Mouse (Mus musculus) neural tube, embryonic 15.5 days (tissue): ENCODE results near the gene Nfkb1. TPM values are rescaled to one million over a fixed set of nuclear protein-coding genes. Genes with fewer than 3 reads are reported as not detected.

ENCODE experiments used
- ATAC-seq: fragments of 200-750 bp; cut with Nextera tagmentation; 2 replicates; pipeline ENCODE4 v1.8.0; 2017; ENCODE audit warnings: mild to moderate bottlenecking, moderate TSS enrichment, moderate library complexity; ENCODE audit not compliant: low FRiP score
- H3K27ac ChIP-seq: fragments of 300-500 bp; sonication (generic); replicated peaks from 2 replicates; pipeline ENCODE4 v1.5.1; 2015; ENCODE audit warnings: mild to moderate bottlenecking, inconsistent platforms
- H3K27me3 ChIP-seq: fragments of 300-500 bp; sonication (generic); replicated peaks from 2 replicates; pipeline ENCODE4 v1.6.1; 2015; ENCODE audit warnings: inconsistent platforms
- H3K36me3 ChIP-seq: fragments of 300-500 bp; sonication (generic); 2 replicates; pipeline ENCODE4 v1.6.1; 2015; ENCODE audit warnings: inconsistent platforms
- H3K4me1 ChIP-seq: fragments of 300-500 bp; sonication (generic); 2 replicates; pipeline ENCODE4 v1.6.1; 2015; ENCODE audit warnings: inconsistent platforms
- H3K4me2 ChIP-seq: fragments of 300-500 bp; sonication (generic); 2 replicates; pipeline ENCODE4 v1.6.1; 2015; ENCODE audit warnings: inconsistent platforms, mild to moderate bottlenecking, moderate library complexity
- H3K4me3 ChIP-seq: fragments of 300-500 bp; sonication (generic); replicated peaks from 2 replicates; pipeline ENCODE4 v1.5.1; 2015; ENCODE audit warnings: mild to moderate bottlenecking, inconsistent platforms
- H3K9ac ChIP-seq: fragments of 300-500 bp; sonication (generic); replicated peaks from 2 replicates; pipeline ENCODE4 v1.6.1; 2015; ENCODE audit warnings: mild to moderate bottlenecking, inconsistent platforms
- H3K9me3 ChIP-seq: fragments of 300-500 bp; sonication (generic); replicated peaks from 2 replicates; pipeline ENCODE4 v1.6.1; 2016; ENCODE audit warnings: inconsistent platforms
- WGBS: fragments of 180-500 bp; shearing (Covaris S2); methylation state at CpG from one replicate; pipeline ENCODE4 v1.1.7; 2015; ENCODE audit warnings: mixed read lengths; 5-methylcytosine and 5-hydroxymethylcytosine counted together
- polyA plus RNA-seq: library from polyadenylated mRNA; unstranded; fragments of >200 nt; fragmentation: Nextera tagmentation; extraction: Ambion mirVana; gene quantifications from 2 replicates; pipeline ENCODE4 v1.2.1, GENCODE M21; 2015

Gene Nfkb1
- polyA plus RNA-seq, 1 experiment from 2014 or later: 7.7 TPM

- Histone ChIP-seq H3K4me2 (no peak overlapping the region), H3K27ac (no peak overlapping the region), H3K9ac (no peak overlapping the region), H3K27me3 (no peaks in the 10 kb centered on the region), H3K4me3 (no peak overlapping the region), H3K9me3 (no peaks in the 10 kb centered on the region), H3K4me1 (peaks cover 10% of the 10 kb centered on the region), H3K36me3 (no peaks in the 10 kb centered on the region)
- ATAC-seq: no peak
- WGBS: 83% methylated on average over 6 of the region's 6 CpGs
These were observed 11.0 kb downstream of the Nfkb1 start for GRCm38 (mm10) chr3:135680213-135680843.

- Histone ChIP-seq H3K4me2 (no peak overlapping the region), H3K4me3 (no peak overlapping the region), H3K9me3 (no peaks in the 10 kb centered on the region), H3K36me3 (no peaks in the 10 kb centered on the region), H3K27me3 (no peaks in the 10 kb centered on the region), H3K9ac (no peak overlapping the region), H3K27ac (no peak overlapping the region), H3K4me1 (peaks cover 29% of the 10 kb centered on the region)
- 83% methylated on average over 5 of the region's 5 CpGs for WGBS
- ATAC-seq: no peak
These were observed 14.3 kb downstream of the Nfkb1 start for GRCm38 (mm10) chr3:135677064-135677463.

DNA sequence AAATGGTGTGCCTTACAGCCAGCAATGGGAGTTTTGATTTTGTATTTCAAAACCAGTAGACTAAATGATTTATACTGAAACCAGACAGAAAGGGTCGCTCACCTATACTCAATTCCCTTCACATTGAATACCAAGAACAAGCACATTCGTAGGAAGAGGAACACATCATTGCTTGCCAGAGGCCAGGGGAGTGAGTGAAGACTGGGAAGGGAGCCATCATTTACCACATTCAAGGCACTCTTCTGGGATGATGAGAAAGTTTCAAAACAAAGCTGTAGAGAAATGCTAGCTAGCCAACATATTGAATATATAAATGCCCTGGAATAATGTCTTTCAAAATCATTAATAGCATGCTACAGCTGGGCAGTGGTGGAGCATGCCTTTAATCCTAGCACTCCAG lies 15.0 kb downstream of the Nfkb1 start:
- no peak overlapping the region for H3K27ac ChIP-seq
- no peak overlapping the region for H3K4me2 ChIP-seq
- H3K4me1 ChIP-seq: peaks cover 30% of the 10 kb centered on the region
- no peak for ATAC-seq
- no peak overlapping the region for H3K4me3 ChIP-seq
- H3K9ac ChIP-seq: no peak overlapping the region
- no peaks in the 10 kb centered on the region for H3K9me3 ChIP-seq
- 70% methylated on average over 2 of the region's 2 CpGs for WGBS
- no peaks in the 10 kb centered on the region for H3K36me3 ChIP-seq
- no peaks in the 10 kb centered on the region for H3K27me3 ChIP-seq

DNA sequence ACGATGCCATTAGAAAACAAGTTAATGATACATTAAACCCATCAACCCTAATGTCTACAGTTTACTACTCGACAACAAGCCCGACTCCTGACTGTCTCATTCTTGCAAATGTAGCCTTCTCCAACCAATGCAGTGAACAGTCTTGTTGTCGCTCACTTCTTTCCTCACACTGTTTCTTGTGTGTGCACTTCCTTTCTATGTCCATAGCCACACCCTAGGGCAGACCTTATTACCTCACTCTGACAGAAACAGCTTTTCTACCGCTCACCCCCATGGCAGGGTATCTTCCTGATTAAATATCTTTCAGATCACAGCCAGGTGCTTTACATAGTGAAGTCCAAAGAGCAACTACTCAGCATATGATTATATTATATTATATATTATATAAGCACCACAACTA lies 15.9 kb downstream of the Nfkb1 start:
- Histone ChIP-seq H3K9ac (no peak overlapping the region), H3K27ac (no peak overlapping the region), H3K27me3 (no peaks in the 10 kb centered on the region), H3K36me3 (no peaks in the 10 kb centered on the region), H3K4me3 (no peak overlapping the region), H3K4me1 (peaks cover 30% of the 10 kb centered on the region), H3K4me2 (no peak overlapping the region), H3K9me3 (no peaks in the 10 kb centered on the region)
- ATAC-seq: peak; percentile 12; the same call in 1 of the 2 replicates
- 46% methylated on average over 5 of the region's 5 CpGs for WGBS

DNA sequence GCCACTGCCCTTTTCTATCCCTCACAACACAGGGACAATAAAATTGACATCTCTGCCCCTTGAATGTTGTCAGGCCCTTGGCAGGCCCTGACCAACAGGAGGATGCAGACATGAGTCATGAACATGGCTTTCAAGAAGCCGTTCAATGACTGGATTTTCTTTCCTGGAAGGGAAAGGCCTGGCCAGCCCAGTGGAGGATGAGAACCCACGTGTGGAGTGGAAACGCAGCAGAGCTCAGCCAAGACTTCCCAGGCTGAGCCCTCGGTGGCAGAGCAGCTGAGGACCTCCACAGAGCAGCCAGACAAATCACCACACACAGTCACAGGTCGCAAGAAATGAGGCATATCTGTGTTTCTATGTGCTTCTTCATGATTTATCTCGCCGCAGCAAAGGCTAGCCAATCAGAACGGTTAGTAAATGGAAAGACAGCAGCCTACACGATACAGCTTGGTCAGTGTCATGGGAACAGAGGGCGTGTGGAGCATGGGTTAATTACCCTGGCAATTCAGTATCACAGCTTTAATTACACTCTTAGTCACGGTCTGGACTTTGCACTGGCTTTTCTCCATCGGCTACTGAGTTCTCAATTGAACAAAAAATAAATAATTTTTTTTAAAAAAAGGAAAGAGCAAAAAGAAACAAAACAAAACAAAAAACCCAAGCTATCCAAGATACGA lies 16.5 kb downstream of the Nfkb1 start:
- Histone ChIP-seq H3K4me3 (no peak overlapping the region), H3K9ac (no peak overlapping the region), H3K4me1 (peaks cover 30% of the 10 kb centered on the region), H3K27ac (0 out of 2 replicates have a peak overlapping the region, but pooled peaks have one; percentile 29), H3K27me3 (no peaks in the 10 kb centered on the region), H3K36me3 (no peaks in the 10 kb centered on the region), H3K9me3 (no peaks in the 10 kb centered on the region), H3K4me2 (peak overlapping the region; percentile 13; the same call in 1 of the 2 replicates)
- ATAC-seq: peak; percentile 54
- WGBS: 30% methylated on average over 13 of the region's 13 CpGs

DNA sequence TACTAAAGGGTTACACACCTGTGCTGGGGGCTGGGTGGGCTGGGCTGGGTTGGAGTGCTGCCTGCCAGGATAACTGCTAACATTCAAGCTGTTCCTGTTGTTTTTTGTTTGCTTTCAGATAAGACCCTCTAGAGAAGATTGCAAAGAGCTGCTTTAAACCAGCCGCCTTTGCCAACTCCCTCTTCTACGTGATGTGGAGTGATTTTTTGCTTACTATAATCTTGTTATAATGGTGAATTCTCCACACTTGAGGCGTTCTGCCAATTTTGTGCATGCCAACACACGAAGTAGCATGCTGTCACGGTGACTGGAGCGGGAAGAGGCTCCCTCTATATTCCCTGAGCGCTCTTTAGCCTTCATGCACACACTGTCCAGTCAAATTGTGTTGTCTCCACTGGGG lies 17.7 kb downstream of the Nfkb1 start:
- Histone ChIP-seq H3K4me3 (no peak overlapping the region), H3K9ac (no peak overlapping the region), H3K4me1 (peaks cover 30% of the 10 kb centered on the region), H3K27me3 (no peaks in the 10 kb centered on the region), H3K4me2 (no peak overlapping the region), H3K36me3 (no peaks in the 10 kb centered on the region), H3K27ac (peak overlapping the region; percentile 54), H3K9me3 (no peaks in the 10 kb centered on the region)
- 33% methylated on average over 7 of the region's 7 CpGs for WGBS
- ATAC-seq: peak; percentile 45; the same call in 1 of the 2 replicates

GRCm38 (mm10) chr3:135673041-135673440 lies 18.3 kb downstream of the Nfkb1 start:
- peaks cover 30% of the 10 kb centered on the region for H3K4me1 ChIP-seq
- H3K9me3 ChIP-seq: no peaks in the 10 kb centered on the region
- WGBS: 89% methylated on average over 4 of the region's 4 CpGs

GRCm38 (mm10) chr3:135672135-135672534 lies 19.2 kb downstream of the Nfkb1 start:
- Histone ChIP-seq H3K36me3 (no peaks in the 10 kb centered on the region), H3K27ac (no peak overlapping the region), H3K4me3 (no peak overlapping the region), H3K4me2 (no peak overlapping the region), H3K9me3 (no peaks in the 10 kb centered on the region), H3K4me1 (peaks cover 30% of the 10 kb centered on the region), H3K27me3 (no peaks in the 10 kb centered on the region), H3K9ac (no peak overlapping the region)
- ATAC-seq: no peak
- WGBS: 38% methylated on average over 5 of the region's 5 CpGs

More at GRCm38 (mm10) chr3:135673041-135673440, 18.3 kb downstream of the Nfkb1 start:
- ATAC-seq: no peak
- Histone ChIP-seq H3K4me2 (no peak overlapping the region), H3K36me3 (no peaks in the 10 kb centered on the region), H3K9ac (no peak overlapping the region), H3K27ac (0 out of 2 replicates have a peak overlapping the region, but pooled peaks have one; percentile 54), H3K4me3 (no peak overlapping the region), H3K27me3 (no peaks in the 10 kb centered on the region)

DNA sequence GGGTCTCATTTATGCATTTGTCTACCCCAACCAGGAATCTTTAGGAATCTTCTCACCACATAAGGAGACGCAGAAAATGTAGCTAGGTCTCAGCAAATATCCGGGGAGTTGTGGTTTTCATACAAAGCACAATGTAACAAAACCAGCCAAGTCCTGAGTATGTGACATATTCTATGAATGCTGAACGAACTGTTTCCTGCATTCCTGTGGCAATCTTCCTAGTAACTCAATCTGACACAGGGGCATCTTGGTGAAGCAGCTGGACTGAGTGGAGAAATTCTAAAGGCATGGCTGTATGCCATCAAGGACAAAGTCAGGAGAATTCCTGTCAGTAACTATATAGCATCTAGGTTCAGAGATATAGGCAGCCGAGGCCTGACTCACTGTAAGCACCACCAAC lies 20.5 kb downstream of the Nfkb1 start:
- Histone ChIP-seq H3K4me1 (peaks cover 30% of the 10 kb centered on the region), H3K27ac (no peak overlapping the region; the same call in 1 of the 2 replicates), H3K9ac (no peak overlapping the region), H3K4me3 (no peak overlapping the region), H3K27me3 (no peaks in the 10 kb centered on the region), H3K9me3 (no peaks in the 10 kb centered on the region), H3K4me2 (no peak overlapping the region), H3K36me3 (no peaks in the 10 kb centered on the region)
- WGBS: 84% methylated on average over 4 of the region's 4 CpGs
- ATAC-seq: no peak

DNA sequence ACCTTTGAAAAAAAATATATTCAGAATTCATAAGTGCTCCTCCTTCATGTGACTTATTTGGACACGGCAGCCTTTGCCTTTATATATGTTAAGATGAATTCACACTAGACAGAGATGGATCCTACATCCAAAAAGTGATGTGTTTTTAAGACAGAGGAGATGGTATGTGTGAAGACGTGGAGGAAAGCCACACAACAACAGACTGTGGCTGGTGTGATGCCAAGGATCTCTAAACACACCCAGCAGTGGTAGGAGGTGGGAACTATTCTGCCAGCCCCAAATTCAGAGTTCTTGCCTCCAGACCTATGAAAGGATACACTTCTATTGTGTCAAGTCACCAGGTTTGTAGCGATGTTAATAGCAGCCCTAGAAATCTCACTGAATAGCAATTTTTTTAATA lies 24.3 kb downstream of the Nfkb1 start:
- Histone ChIP-seq H3K4me3 (no peak overlapping the region), H3K27me3 (no peaks in the 10 kb centered on the region), H3K4me2 (no peak overlapping the region), H3K9me3 (no peaks in the 10 kb centered on the region), H3K9ac (no peak overlapping the region), H3K27ac (no peak overlapping the region), H3K4me1 (0 out of 2 replicates have a peak, but pooled peaks cover under 1% of the 10 kb centered on the region), H3K36me3 (peaks cover 11% of the 10 kb centered on the region)
- ATAC-seq: no peak
- WGBS: 87% methylated on average over 3 of the region's 3 CpGs

DNA sequence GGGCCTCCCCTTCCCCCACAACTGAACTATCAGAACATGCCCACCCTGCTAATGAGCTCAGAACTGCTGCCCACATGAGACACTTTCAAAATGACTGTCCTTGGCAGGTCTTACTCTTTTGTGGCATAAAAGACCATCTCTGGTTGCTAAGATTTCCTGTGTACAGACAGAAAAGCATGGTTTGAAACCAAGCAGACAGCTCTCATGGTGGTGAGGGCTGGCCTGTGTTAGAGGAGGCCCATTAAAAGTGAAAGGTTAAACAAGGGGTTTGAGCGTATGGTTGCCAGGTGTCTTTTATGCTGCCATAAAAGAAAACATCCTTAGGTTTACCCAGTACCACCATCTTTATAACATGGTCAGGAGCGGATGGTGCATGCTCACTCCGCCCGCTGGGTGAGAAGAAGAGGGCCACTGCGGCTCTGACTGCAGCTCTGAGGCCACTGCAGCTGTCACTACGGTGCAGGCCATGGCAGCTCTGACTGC lies 25.5 kb downstream of the Nfkb1 start:
- Histone ChIP-seq H3K36me3 (peaks cover 18% of the 10 kb centered on the region), H3K27ac (no peak overlapping the region; the same call in 1 of the 2 replicates), H3K4me2 (no peak overlapping the region), H3K4me1 (no peaks in the 10 kb centered on the region), H3K4me3 (no peak overlapping the region), H3K27me3 (no peaks in the 10 kb centered on the region), H3K9me3 (no peaks in the 10 kb centered on the region), H3K9ac (no peak overlapping the region)
- ATAC-seq: peak; percentile 35; the same call in 1 of the 2 replicates
- 65% methylated on average over 6 of the region's 6 CpGs for whole genome bisulfite sequencing
